ENCODE assay signal across 25 mouse cellular contexts in genomic region chr3:65551065-65551464, GRCm38 (mm10).
"Had no signal": no experiment of that assay in that cellular context is flagged by ENCODE, and none has a peak within 500 bp of the region (broad histone marks: within the 10 kb centered on the region; RNA-seq: fewer than 3 reads in every experiment).

No protein-coding gene starts in this region.

- ATAC-seq: intestine, embryonic 15.5 days had no signal

- H3K27me3 ChIP-seq: intestine, embryonic 15.5 days; kidney, embryonic 15.5 days; limb, embryonic 12.5 days; limb, embryonic 15.5 days; liver, embryonic 15.5 days; neural tube, embryonic 12.5 days; neural tube, embryonic 15.5 days had no signal

- H3K4me2 ChIP-seq: intestine, embryonic 15.5 days; kidney, embryonic 15.5 days; limb, embryonic 12.5 days; limb, embryonic 15.5 days; liver, embryonic 11.5 days; liver, embryonic 15.5 days; midbrain, embryonic 11.5 days; neural tube, embryonic 12.5 days; neural tube, embryonic 15.5 days had no signal

- H3K4me1 ChIP-seq: intestine, embryonic 15.5 days; kidney, embryonic 15.5 days; limb, embryonic 12.5 days; limb, embryonic 15.5 days; neural tube, embryonic 12.5 days; neural tube, embryonic 15.5 days had no signal

- H3K9me3 ChIP-seq: intestine, embryonic 15.5 days; kidney, embryonic 15.5 days; limb, embryonic 12.5 days; limb, embryonic 15.5 days; liver, embryonic 15.5 days; neural tube, embryonic 12.5 days; neural tube, embryonic 15.5 days had no signal

- H3K36me3 ChIP-seq: liver, embryonic 15.5 days had no signal

- H3K27ac ChIP-seq: intestine, embryonic 15.5 days; kidney, embryonic 15.5 days; left cerebral cortex, adult 2 months; limb, embryonic 12.5 days; limb, embryonic 15.5 days; liver, embryonic 15.5 days; macrophage; neural tube, embryonic 12.5 days; neural tube, embryonic 15.5 days; stomach, postnatal 0 days had no signal

- DNase-seq: kidney, adult 11 months; kidney, adult 8-10 months; kidney, postnatal 10 days; kidney, postnatal 36 days; layer of hippocampus, postnatal 36 days; left cerebral cortex, postnatal 4 days; midbrain, embryonic 14.5 days; right cerebral cortex, adult 18-20 months; right cerebral cortex, postnatal 14 days; right cerebral cortex, postnatal 4 days; thymus, adult 2 months; thymus, postnatal 14 days; thymus, postnatal 4 days had no signal

- H3K9ac ChIP-seq: intestine, embryonic 15.5 days; kidney, embryonic 15.5 days; limb, embryonic 12.5 days; limb, embryonic 15.5 days; liver, embryonic 15.5 days; neural tube, embryonic 12.5 days; neural tube, embryonic 15.5 days had no signal

- H3K4me3 ChIP-seq: intestine, embryonic 15.5 days; kidney, embryonic 15.5 days; left cerebral cortex, adult 2 months; limb, embryonic 12.5 days; limb, embryonic 15.5 days; liver, embryonic 15.5 days; neural tube, embryonic 12.5 days; neural tube, embryonic 15.5 days had no signal
